Mouse (Mus musculus) T-helper 1 cell (primary cell): ENCODE results near the gene Hist1h2bp.
"Not testable (repeated sequence)": the region's sequence is repeated elsewhere in the genome, so short reads cannot be mapped to it uniquely, and the experiment has no call there.

Experiments
- in situ Hi-C: fragments of 300-600 bp; cut with MboI, MseI; formaldehyde crosslinking; loops from one replicate; pipeline ENCODE4 v1.15.1; 2025; ENCODE audit warnings: high pct_unique_total_duplicates

Gene Hist1h2bp

DNA sequence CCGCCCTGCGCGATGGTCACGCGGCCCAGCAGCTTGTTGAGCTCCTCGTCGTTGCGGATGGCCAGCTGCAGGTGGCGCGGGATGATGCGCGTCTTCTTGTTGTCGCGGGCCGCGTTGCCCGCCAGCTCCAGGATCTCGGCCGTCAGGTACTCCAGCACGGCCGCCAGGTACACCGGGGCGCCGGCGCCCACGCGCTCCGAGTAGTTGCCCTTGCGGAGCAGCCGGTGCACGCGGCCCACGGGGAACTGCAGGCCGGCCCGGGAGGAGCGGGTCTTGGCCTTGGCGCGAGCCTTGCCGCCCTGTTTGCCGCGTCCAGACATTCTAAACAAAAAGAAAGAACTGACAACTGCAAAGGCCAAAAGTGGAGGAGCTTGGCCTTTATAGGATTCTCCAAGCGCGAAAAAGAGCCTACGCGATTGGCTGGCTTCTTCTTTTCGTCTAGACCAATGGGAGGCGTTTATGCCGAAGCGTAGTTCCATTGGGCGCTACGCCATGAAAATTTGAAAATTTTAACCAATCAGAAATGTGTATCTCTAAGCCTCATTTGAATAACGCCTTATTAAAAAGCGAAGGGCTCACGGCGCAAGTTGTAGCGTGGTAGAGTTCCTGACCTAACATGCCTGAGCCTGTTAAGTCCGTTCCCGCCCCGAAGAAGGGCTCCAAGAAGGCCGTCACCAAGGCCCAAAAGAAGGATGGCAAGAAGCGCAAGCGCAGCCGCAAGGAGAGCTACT lies at the start of gene Hist1h2bp, which contains the start of gene Hist1h2an:
Hist1h2bp (plus strand) TSS at position 563 of the 731 bp plus-strand sequence.
Hist1h2an (minus strand) TSS at position 320 of the 731 bp plus-strand sequence.
- in situ Hi-C loops: loop anchor here (25.0 kb wide), 1 partner anchor 1975 kb away; the partner anchor contains the start of genes Hist1h1a, Hist1h2ab, Hist1h3a and Hist1h3b

DNA sequence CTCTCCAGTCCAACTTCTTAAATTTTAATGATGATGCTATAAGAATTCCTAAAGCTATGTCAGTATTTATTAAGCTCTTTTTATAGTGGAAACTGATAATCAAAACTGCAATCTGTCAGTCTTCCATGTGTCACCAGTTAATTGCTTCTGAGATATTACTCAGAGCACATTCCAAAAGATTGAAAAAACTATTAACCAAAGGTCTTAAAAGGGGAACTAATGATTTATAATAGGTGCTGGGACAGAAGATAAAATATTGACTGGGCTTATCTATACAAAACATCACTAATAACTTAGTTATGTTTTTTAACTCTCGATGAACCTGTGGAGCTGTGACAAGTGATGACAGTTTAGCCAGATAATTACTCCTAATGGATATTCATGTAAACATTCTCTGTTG lies 42.3 kb upstream of the Hist1h2bp start:
- in situ Hi-C loops: no loop called here

DNA sequence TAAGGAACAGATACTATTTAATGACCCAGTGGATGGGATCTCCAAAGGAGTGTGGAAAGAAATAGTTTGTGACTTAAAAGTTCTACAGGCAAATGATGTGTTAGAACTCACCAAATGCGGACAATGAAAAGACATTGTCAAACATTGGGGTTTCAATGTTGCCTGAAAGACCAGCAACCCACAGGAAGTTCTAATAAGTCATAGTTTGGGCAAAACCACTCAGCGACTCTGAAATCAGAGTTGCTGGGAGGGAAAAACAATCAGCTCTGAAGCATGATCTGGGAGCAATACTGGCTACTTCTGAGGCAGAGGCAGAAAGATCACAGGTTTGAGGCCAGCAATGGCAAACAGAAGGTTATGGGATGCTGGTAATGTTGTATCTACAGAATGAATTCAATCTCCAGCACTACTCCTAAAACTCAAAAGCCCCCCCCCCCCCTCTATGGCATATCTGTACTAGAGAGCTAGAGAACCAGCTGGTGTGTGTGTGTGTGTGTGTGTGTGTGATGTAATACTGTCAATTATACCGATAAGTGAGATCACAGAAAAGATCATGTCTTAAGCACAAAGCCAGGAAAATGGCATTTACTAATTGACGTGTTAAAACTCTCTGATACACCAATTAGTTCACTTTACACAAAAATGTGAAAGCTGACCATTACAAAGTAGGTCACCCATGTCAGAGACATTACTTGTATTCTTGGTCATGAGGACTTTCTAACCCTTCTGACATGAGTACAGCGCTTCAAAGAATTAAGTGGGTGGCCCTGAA lies 37.7 kb upstream of the Hist1h2bp start:
- in situ Hi-C loops: no loop called here

DNA sequence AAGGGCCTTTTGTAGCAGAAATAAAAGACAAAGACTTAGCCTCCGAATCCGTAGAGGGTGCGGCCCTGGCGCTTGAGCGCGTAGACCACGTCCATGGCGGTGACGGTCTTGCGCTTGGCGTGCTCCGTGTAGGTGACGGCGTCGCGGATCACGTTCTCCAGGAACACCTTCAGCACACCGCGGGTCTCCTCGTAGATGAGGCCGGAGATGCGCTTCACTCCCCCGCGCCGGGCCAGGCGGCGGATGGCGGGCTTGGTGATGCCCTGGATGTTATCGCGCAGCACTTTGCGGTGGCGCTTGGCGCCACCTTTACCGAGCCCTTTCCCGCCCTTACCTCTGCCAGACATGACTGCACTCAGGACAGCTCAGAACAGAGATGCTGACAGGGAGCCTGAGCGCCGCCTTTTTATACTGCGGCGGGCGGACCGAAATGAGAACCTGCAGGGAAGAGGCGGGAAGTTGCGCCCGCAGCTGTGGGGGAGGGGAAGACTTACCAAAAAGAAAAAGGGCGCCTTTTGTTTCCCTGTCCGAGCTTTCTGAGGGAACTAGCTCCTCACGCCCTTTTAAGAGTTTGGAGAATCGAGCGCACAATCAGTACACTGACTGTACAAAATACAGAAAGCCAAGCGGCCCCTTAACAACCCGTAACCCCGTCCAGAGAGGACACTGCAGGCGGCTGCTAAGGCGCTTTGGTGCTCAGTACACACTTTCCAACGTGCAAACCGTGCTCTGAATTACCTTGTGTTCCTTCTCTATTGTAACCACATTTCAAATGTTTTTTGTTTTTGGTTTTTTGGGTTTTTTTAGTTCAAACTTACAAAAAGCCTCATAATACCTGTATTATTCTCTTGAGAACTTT lies 36.9 kb upstream of the Hist1h2bp start, which contains the start of gene Hist1h4k:
Hist1h4k (minus strand) TSS at position 347 of the 859 bp plus-strand sequence.
- in situ Hi-C loops: not testable (repeated sequence)

DNA sequence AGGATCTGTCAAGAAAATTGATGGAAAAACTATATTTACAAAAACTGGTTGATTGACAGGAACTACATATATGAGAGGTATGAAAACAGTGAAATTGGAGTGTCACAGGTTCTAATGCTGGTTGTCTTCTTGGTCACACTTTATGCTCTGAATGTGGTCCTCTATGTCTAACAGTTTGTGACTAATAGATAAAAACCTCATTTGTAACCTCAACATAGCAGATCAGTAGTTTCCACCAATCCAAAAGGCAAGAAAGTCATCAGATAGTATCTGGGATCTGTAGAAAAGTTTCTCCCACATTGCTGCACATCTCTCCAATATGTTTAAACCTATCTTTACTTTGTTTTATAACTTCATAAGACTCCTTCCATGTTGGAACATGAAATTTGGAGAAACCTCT lies 35.8 kb upstream of the Hist1h2bp start:
- in situ Hi-C loops: no loop called here

DNA sequence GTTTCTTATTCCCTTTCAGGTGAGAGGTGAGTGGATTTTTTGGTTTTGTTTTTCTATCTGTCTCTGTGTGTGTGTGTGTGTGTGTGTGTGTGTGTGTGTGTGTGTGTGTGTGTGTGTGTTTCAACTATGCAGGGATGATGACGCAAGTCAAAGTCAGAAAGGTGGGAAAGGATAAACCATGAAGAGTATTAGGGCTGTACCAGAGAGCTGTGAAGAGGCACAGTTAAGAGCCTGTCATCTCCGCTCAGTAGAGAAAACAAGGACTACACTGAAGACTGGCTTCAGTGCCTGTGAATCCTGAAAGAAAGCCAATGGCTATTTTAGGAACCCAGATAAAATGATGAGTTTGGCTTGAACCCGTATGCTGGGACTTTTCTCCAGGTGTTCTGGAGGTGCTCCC lies 35.4 kb upstream of the Hist1h2bp start:
- in situ Hi-C loops: no loop called here

DNA sequence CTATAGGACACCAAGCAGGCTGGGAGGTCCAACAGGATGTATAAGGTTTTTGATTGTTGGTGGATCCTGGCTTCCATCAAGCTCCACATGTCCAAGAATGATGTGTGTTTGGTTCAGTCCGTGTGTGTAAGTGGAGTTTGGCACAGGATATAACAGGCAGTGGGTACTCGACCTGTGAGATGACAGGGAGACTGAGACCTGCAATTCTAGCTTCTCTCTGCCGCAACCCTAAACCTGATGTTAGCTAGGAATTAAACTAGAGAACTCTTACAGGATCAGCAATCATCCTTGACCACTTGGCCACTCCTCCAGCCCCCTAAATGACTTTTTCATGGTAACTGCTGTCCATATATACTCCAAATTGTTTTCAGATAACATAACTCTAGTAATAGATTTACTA lies 34.9 kb upstream of the Hist1h2bp start:
- in situ Hi-C loops: no loop called here

DNA sequence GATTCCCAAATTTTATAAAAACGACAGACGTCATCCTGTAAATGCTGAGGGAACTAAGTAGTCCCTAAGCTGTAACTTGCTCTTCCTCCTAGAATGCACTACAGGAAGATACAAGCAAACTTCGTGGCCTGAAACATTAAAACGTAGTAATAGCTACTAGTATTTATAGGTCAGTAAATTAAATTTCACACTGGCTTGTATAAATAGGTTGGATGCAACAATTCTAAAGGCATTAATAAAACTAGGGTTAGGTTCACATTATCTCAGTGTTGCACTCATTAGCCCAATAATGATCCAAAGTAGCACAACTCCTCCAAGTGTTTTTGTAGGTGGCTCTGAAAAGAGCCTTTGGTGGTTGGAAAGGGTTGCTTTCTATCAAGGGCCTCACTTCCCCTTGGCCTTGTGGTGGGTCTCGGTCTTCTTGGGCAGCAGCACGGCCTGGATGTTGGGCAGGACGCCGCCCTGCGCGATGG lies 34.2 kb upstream of the Hist1h2bp start:
- in situ Hi-C loops: no loop called here

DNA sequence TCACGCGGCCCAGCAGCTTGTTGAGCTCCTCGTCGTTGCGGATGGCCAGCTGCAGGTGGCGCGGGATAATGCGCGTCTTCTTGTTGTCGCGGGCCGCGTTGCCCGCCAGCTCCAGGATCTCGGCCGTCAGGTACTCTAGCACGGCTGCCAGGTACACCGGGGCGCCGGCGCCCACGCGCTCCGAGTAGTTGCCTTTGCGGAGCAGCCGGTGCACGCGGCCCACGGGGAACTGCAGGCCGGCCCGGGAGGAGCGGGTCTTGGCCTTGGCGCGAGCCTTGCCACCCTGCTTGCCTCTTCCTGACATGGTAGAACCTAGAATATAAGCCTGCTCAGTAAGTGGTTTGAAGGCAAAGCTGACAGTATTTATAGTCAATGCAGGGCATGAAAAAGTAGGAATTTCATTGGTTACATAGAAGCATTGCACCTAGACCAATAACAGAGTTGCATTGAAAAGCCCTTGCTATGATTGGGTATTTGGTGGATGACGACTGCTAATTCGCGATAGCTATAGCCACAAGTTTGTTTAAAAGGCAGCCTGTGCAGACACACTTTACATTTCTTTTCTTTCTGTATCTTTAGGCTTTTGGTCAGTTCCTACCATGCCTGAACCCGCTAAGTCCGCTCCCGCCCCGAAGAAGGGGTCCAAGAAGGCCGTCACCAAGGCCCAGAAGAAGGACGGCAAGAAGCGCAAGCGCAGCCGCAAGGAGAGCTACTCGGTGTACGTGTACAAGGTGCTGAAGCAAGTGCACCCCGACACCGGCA lies 33.6 kb upstream of the Hist1h2bp start, which contains the start of the genes Hist1h2ak and Hist1h2bn:
Hist1h2ak (minus strand) TSS at position 304 of the 762 bp plus-strand sequence.
Hist1h2bn (plus strand) TSS at position 600 of the 762 bp plus-strand sequence.
- in situ Hi-C loops: not testable (repeated sequence)

DNA sequence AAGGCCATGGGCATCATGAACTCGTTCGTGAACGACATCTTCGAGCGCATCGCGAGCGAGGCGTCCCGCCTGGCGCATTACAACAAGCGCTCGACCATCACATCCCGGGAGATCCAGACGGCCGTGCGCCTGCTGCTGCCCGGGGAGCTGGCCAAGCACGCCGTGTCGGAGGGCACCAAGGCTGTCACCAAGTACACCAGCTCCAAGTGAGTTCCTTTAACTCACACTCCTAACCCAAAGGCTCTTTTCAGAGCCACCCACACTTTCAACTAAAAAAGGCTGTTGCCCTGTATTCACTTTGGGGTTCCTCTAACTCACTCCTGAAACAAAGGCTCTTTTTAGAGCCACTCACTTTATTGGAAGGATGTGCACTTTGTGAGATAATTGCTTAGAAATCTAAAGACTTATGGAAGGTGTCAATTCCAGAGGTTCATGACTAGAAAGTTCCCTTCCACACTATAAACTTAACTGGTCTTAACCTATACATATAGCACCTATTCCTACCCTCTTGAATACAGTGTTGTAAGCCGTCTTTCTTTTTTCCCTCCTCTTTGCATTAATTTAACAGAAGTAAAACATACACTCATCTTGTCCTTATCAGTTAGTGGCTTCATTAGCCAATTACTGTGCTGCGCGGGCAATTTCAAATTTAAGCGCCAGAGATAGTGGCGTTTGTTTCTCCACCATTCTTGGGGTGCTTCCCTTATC lies 32.8 kb upstream of the Hist1h2bp start:
- in situ Hi-C loops: not testable (repeated sequence)

DNA sequence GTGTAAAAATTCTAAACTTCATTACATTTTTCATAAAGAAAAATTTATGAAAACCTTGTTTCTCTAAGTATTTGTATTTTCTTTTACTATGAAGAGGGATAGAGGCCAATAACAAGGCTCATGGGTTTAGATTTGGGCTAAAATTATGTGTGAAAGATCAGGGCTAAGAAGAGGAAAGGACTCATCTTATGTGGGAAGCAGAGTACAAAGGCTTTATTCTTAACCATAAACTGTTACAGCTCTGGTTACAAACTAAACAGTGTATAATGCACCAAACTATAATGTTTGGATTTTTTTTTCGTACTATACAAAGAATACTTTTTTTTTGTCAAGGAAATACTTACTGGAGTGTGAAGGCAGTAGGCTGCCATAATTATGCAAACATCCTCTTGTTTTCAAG lies 31.6 kb upstream of the Hist1h2bp start:
- in situ Hi-C loops: no loop called here

DNA sequence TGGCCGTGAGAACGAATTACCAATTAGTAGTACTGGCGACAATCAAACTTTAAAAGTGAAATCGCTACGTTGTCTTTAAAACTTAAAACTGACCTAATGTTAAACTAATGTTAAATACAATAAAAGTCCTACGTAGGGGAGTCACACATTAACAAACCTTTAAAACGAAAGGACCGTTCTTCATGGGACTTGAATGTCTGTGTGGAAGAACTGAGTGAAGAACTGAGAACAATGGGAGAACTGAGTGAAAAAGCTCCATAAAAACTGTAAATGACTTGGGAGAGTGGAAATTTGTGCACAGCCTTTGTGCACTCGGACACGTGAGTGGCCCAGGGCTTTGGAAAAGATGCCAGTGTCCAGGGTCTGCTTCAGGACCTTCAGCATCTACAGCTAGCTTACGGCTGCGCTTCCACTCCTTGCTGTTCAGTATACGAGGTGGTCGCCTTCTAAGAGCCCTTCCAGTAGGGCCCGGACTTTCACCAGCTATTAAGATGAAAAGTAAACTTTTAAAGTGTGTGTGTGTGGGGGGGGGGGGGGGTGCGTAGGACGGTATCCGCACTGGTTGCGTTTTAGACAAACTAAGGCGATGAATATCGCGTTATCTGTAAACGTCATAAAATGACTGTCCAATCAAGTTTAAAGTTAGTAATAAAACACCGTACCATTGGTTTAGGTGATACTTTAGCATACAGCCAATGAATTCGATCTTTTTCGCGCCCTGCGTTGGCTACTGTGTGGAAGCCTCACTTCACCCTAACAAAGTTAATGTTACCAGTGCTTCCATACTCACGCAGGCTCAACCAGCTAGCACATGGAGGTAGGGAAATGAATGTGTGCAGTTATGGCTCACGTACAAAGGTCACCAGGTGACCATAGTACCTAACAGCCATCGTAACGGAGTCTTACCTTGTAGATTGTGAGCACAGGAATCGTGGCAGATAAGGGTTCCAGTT lies 8.2 kb upstream of the Hist1h2bp start:
- in situ Hi-C loops: loop anchor here (25.0 kb wide), 1 partner anchor 1983 kb away; the partner anchor contains the start of genes Hist1h1a, Hist1h2ab, Hist1h3a and Hist1h3b

DNA sequence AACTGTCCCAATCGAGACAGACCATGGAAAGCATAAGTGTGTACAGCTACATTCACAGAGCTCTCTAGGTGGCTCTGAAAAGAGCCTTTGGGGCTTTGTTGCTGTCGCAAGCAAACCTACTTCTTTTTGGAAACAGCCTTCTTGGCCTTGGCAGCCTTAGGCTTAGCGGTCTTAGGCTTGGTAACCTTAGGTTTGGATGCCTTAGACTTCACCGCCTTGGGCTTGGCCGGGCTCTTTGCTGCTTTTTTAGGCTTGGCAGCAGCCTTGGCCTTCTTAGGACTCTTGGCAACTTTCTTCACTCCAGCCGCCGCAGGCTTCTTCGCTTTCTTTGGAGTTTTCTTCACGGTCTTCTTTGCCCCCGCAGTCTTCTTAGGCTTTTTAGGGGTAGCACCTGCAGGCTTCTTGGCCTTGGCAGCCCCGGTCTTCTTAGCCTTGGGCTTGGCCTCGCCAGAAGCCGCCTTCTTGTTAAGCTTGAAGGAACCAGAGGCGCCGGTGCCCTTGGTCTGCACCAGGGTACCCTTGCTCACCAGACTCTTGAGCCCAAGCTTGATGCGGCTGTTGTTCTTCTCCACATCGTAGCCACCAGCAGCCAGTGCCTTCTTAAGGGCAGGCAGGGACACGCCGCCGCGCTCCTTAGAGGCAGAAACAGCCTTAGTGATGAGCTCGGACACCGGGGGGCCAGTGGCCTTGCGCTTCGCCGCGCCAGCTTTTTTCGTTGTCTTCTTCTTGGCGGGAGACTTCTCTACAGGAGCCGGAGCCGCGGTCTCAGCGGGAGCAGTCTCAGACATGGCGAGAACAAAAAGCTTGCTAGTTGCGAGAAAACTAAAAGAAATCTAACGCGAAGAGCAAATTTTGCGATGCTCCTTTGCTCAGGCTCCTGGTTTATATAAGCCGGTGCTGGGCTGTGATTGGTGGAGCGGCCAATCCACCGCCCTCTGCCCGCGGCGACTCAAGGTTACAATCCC lies 7.2 kb upstream of the Hist1h2bp start, which contains the start of gene Hist1h1b:
Hist1h1b (minus strand) TSS at position 859 of the 965 bp plus-strand sequence.
- in situ Hi-C loops: loop anchor here (5.0 to 25.0 kb wide), 2 partner anchors 43 to 1982 kb away; partner anchors contain the start of genes Hist1h1a, Hist1h2ab, Hist1h3a and Hist1h3b

DNA sequence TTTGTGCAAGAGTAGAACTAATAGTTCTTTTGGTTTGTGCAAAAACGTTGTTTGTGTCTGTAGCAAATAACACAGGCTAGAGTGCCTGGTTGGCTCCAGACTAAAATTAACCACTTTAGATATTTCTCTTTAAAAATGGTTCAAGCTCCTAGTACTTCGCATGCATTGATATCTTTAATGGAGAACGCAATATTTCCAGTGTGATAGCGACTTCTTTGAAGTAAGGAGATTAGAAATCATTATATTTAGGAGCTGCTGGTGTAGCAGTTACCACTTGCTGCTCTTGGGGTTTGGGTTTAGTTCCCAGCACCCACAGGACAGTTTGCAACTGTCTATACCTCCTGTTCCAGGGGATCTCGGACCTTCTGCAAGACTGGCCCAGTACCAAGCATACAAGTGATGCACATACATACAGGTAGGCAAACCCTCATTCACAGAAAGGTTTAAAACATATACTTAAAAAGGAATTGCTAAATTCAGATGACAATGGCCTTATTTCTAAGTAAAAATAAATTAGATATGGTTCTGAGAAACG lies 6.2 kb upstream of the Hist1h2bp start:
- in situ Hi-C loops: loop anchor here (5.0 to 25.0 kb wide), 2 partner anchors 44 to 1981 kb away; partner anchors contain the start of genes Hist1h1a, Hist1h2ab, Hist1h3a and Hist1h3b

DNA sequence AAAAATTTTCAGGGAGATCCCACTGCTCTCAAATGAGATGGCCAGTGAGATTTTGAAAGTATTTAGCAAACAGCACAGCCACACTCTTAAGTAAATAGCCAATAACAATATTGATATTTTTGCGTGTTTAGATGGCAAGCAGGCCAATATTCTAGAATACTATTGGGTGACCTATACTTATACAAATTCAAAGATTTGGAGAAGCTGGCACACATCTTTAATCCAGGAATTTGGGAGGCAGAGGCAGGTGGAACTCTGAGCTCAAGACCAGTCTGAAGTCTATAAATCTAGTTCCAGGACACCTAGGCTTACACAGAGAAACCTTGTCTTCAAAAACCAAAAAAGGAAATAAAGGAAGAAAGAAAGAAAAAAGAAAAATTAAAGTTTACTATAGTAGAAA lies 5.6 kb upstream of the Hist1h2bp start:
- in situ Hi-C loops: loop anchor here (5.0 to 25.0 kb wide), 2 partner anchors 44 to 1981 kb away; partner anchors contain the start of genes Hist1h1a, Hist1h2ab, Hist1h3a and Hist1h3b
